Mouse (Mus musculus) stomach, embryonic 15.5 days (tissue): Measurements from ENCODE around the gene Gm3633. TPM values are rescaled to one million over a fixed set of nuclear protein-coding genes. Genes with fewer than 3 reads are reported as not detected.
"Not testable (repeated sequence)": the region's sequence is repeated elsewhere in the genome, so short reads cannot be mapped to it uniquely, and the experiment has no call there.

Source experiments
- ATAC-seq: fragments of 200-750 bp; cut with Nextera tagmentation; 2 replicates; pipeline ENCODE4 v1.8.0; 2017; ENCODE audit warnings: low read depth, moderate number of reproducible peaks, moderate TSS enrichment; ENCODE audit not compliant: insufficient read depth, low FRiP score
- H3K27ac ChIP-seq: fragments of 300-500 bp; sonication (generic); 2 replicates; pipeline ENCODE4 v1.5.1; 2015; ENCODE audit warnings: mild to moderate bottlenecking, inconsistent platforms
- H3K27me3 ChIP-seq: fragments of 300-500 bp; sonication (generic); replicated peaks from 2 replicates; pipeline ENCODE4 v1.6.1; 2015; ENCODE audit warnings: inconsistent platforms
- H3K36me3 ChIP-seq: fragments of 300-500 bp; sonication (generic); 2 replicates; pipeline ENCODE4 v1.6.1; 2015; ENCODE audit warnings: inconsistent platforms
- H3K4me1 ChIP-seq: fragments of 300-500 bp; sonication (generic); 2 replicates; pipeline ENCODE4 v1.6.1; 2015; ENCODE audit warnings: inconsistent platforms
- H3K4me2 ChIP-seq: fragments of 300-500 bp; sonication (generic); 2 replicates; pipeline ENCODE4 v1.6.1; 2015; ENCODE audit warnings: mild to moderate bottlenecking, inconsistent platforms
- H3K4me3 ChIP-seq: fragments of 300-500 bp; sonication (generic); replicated peaks from 2 replicates; pipeline ENCODE4 v1.5.1; 2015; ENCODE audit warnings: inconsistent platforms
- H3K9ac ChIP-seq: fragments of 300-500 bp; sonication (generic); 2 replicates; pipeline ENCODE4 v1.6.1; 2015; ENCODE audit warnings: inconsistent platforms
- H3K9me3 ChIP-seq: fragments of 300-500 bp; sonication (generic); 2 replicates; pipeline ENCODE4 v1.6.1; 2016; ENCODE audit warnings: inconsistent platforms
- WGBS: fragments of 180-500 bp; shearing (Covaris S2); methylation state at CpG from one replicate; pipeline ENCODE4 v1.1.7; 2015; 5-methylcytosine and 5-hydroxymethylcytosine counted together
- microRNA-seq: library from miRNA; unstranded; fragments of <30 nt; microRNA quantifications from one replicate; pipeline ENCODE4, GENCODE M21; 2016
- polyA plus RNA-seq: library from polyadenylated mRNA; unstranded; fragments of >200 nt; fragmentation: Nextera tagmentation; extraction: Ambion mirVana; gene quantifications from 2 replicates; pipeline ENCODE4 v1.2.1, GENCODE M21; 2015

The Gm3633 gene
- not detected in 2 replicates for polyA plus RNA-seq

- not testable (repeated sequence) for H3K4me3 ChIP-seq, H3K9ac ChIP-seq, H3K4me2 ChIP-seq, H3K9me3 ChIP-seq, H3K4me1 ChIP-seq, H3K27me3 ChIP-seq, ATAC-seq, H3K27ac ChIP-seq, H3K36me3 ChIP-seq
- 67% methylated on average over 1 of the region's 2 CpGs for WGBS
Measured at GRCm38 (mm10) chr14:42641817-42642216, at the start of gene Gm3633. TSS of gene Gm3633 (minus strand) at chr14:42641917.

- not testable (repeated sequence) for H3K9me3 ChIP-seq, H3K9ac ChIP-seq, H3K4me1 ChIP-seq, H3K4me3 ChIP-seq, ATAC-seq, H3K27me3 ChIP-seq, H3K4me2 ChIP-seq, H3K36me3 ChIP-seq, H3K27ac ChIP-seq
- no CpG with 5 or more reads among the region's 1 CpGs for WGBS
Measured at GRCm38 (mm10) chr14:42655638-42656037, 13.9 kb upstream of the Gm3633 start, which contains the start of gene Gm10378. TSS of gene Gm10378 (plus strand) at chr14:42655938.

GRCm38 (mm10) chr14:42599782-42600181 lies 41.9 kb downstream of the Gm3633 start, which contains the start of gene Gm17124:
TSS of gene Gm17124 (minus strand) at chr14:42599882.
- H3K9ac ChIP-seq, H3K4me2 ChIP-seq, H3K4me3 ChIP-seq, H3K4me1 ChIP-seq, H3K27ac ChIP-seq, H3K27me3 ChIP-seq, ATAC-seq, H3K36me3 ChIP-seq, H3K9me3 ChIP-seq: not testable (repeated sequence)
- no CpG with 5 or more reads among the region's 3 CpGs for WGBS

Small RNA genes within 50 kb of the gene (microRNA-seq; reads per million reads assigned to microRNA genes)
- gene Gm23620 (not detected), gene Gm25228 (not detected)

Other genes starting within 250 kb of the Gm3633 start
- gene Gm8005, start 202.2 kb downstream of the Gm3633 start, polyA plus RNA-seq, result not detected in 2 replicates
- not detected in 2 replicates for gene Gm8011, start 178.0 kb downstream of the Gm3633 start, polyA plus RNA-seq
- gene Gm8020, start 139.6 kb downstream of the Gm3633 start, polyA plus RNA-seq, result not detected in 2 replicates
- gene Gm8024, start 117.6 kb downstream of the Gm3633 start, polyA plus RNA-seq, result not detected in 2 replicates
- gene Gm17124, start 42.0 kb downstream of the Gm3633 start, polyA plus RNA-seq, result not detected in 2 replicates
- gene Gm10378, start 14.0 kb upstream of the Gm3633 start, polyA plus RNA-seq, result not detected in 2 replicates
- gene Gm3015, start 126.9 kb upstream of the Gm3633 start, polyA plus RNA-seq, result not detected in 2 replicates
- not detected in 2 replicates for gene Gm10377, start 156.1 kb upstream of the Gm3633 start, polyA plus RNA-seq
- not detected in 2 replicates for gene Gm21977, start 211.6 kb upstream of the Gm3633 start, polyA plus RNA-seq